Mouse (Mus musculus) effector memory CD4-positive, alpha-beta T cell, adult 7 months (primary cell): ENCODE data around the gene AU021092. TPM values are rescaled to one million over a fixed set of nuclear protein-coding genes. Genes with fewer than 3 reads are reported as not detected.

Experiments
- polyA plus RNA-seq: library from polyadenylated mRNA; unstranded; fragments of 100-300 nt; shearing (Covaris generic); gene quantifications from one replicate; pipeline ENCODE4 v1.2.1, GENCODE M21; 2017

Gene AU021092
- not detected for polyA plus RNA-seq

GRCm38 (mm10) chr16:5222140-5222539, at the start of gene AU021092:
AU021092 (minus strand) TSS chr16:5222299.

GRCm38 (mm10) chr16:5255779-5256496, 33.8 kb upstream of the AU021092 start, which contains the start of gene Eef2kmt:
Eef2kmt (minus strand) TSS chr16:5255983.

GRCm38 (mm10) chr16:5233418-5234313, 11.6 kb upstream of the AU021092 start, which contains the start of gene Alg1:
Alg1 (plus strand) TSS chr16:5233621.

GRCm38 (mm10) chr16:5203668-5204433, 18.2 kb downstream of the AU021092 start, which contains the start of gene Nagpa:
Nagpa (minus strand) TSS chr16:5204012.

Other genes with a start within 250 kb of the AU021092 start
- gene Sept12, start 224.4 kb downstream of the AU021092 start, polyA plus RNA-seq, result 0.24 TPM
- not detected for gene Smim22, start 215.0 kb downstream of the AU021092 start, polyA plus RNA-seq
- 14.6 TPM for gene Rogdi, start 208.7 kb downstream of the AU021092 start, polyA plus RNA-seq
- gene Glyr1, start 172.4 kb downstream of the AU021092 start, polyA plus RNA-seq, result 109 TPM
- 62.2 TPM for gene Ubn1, start 172.2 kb downstream of the AU021092 start, polyA plus RNA-seq
- 0.37 TPM for gene Ppl, start 89.9 kb downstream of the AU021092 start, polyA plus RNA-seq
- gene Sec14l5, start 75.2 kb downstream of the AU021092 start, polyA plus RNA-seq, result not detected
- gene Nagpa, start 18.3 kb downstream of the AU021092 start, polyA plus RNA-seq, result 38.5 TPM
- 37.7 TPM for gene Alg1, start 11.3 kb upstream of the AU021092 start, polyA plus RNA-seq
- 26.7 TPM for gene Eef2kmt, start 33.7 kb upstream of the AU021092 start, polyA plus RNA-seq